Mouse (Mus musculus) inflammation-experienced regulatory T-cells, adult 6 months (primary cell): ENCODE results near the gene Cacnb4. TPM values are rescaled to one million over a fixed set of nuclear protein-coding genes. Genes with fewer than 3 reads are reported as not detected.

ENCODE experiments used
- ATAC-seq: one replicate; pipeline ENCODE4 v1.8.0; 2017
- polyA plus RNA-seq, 3 experiments: library from polyadenylated mRNA; unstranded; fragments of 100-300 nt; shearing (Covaris generic); gene quantifications; one replicate each; pipeline ENCODE4 v1.2.1; 2017

The Cacnb4 gene
- polyA plus RNA-seq, 3 experiments from 2014 or later = 0.13 to 0.58 (median 0.30) TPM

- ATAC-seq = no peak
Observed at GRCm38 (mm10) chr2:52647255-52647998, 29.2 kb downstream of the Cacnb4 start.

- ATAC-seq = no peak
Observed at GRCm38 (mm10) chr2:52643657-52644056, 33.0 kb downstream of the Cacnb4 start.

GRCm38 (mm10) chr2:52639530-52639875, 37.1 kb downstream of the Cacnb4 start:
- ATAC-seq = no peak

- ATAC-seq = no peak
Observed at GRCm38 (mm10) chr2:52638857-52639529, 37.6 kb downstream of the Cacnb4 start.

- no peak for ATAC-seq
Observed at GRCm38 (mm10) chr2:52638226-52638625, 38.4 kb downstream of the Cacnb4 start.

- no peak for ATAC-seq
Observed at GRCm38 (mm10) chr2:52636051-52636450, 40.6 kb downstream of the Cacnb4 start.

GRCm38 (mm10) chr2:52635358-52635757, 41.3 kb downstream of the Cacnb4 start:
- ATAC-seq = no peak

- ATAC-seq = no peak
Observed at GRCm38 (mm10) chr2:52632880-52633279, 43.8 kb downstream of the Cacnb4 start.

- ATAC-seq = no peak
Observed at GRCm38 (mm10) chr2:52628186-52628585, 48.4 kb downstream of the Cacnb4 start.

GRCm38 (mm10) chr2:52626266-52626665, 50.4 kb downstream of the Cacnb4 start:
- no peak for ATAC-seq

- ATAC-seq = no peak
Observed at GRCm38 (mm10) chr2:52625731-52626130, 50.9 kb downstream of the Cacnb4 start.

- ATAC-seq = no peak
Observed at GRCm38 (mm10) chr2:52623921-52624404, 52.7 kb downstream of the Cacnb4 start.

- ATAC-seq = no peak
Observed at GRCm38 (mm10) chr2:52623461-52623860, 53.2 kb downstream of the Cacnb4 start.

GRCm38 (mm10) chr2:52622616-52623015, 54.0 kb downstream of the Cacnb4 start:
- ATAC-seq = no peak

- ATAC-seq = no peak
Observed at GRCm38 (mm10) chr2:52619406-52619974, 57.1 kb downstream of the Cacnb4 start.

GRCm38 (mm10) chr2:52618804-52619203, 57.8 kb downstream of the Cacnb4 start:
- no peak for ATAC-seq

GRCm38 (mm10) chr2:52615429-52615828, 61.2 kb downstream of the Cacnb4 start:
- no peak for ATAC-seq

GRCm38 (mm10) chr2:52613888-52614287, 62.7 kb downstream of the Cacnb4 start:
- ATAC-seq = no peak

GRCm38 (mm10) chr2:52609486-52609885, 67.1 kb downstream of the Cacnb4 start:
- no peak for ATAC-seq

GRCm38 (mm10) chr2:52607857-52608485, 68.7 kb downstream of the Cacnb4 start:
- no peak for ATAC-seq

- ATAC-seq = no peak
Observed at GRCm38 (mm10) chr2:52606331-52606730, 70.3 kb downstream of the Cacnb4 start.

- ATAC-seq = peak; percentile 76
Observed at GRCm38 (mm10) chr2:52605321-52605720, 71.3 kb downstream of the Cacnb4 start.

- ATAC-seq = no peak
Observed at GRCm38 (mm10) chr2:52604651-52605020, 72.0 kb downstream of the Cacnb4 start.
